Mouse (Mus musculus) c-Kit-positive CD71-negative TER-119-negative erythroid progenitor cells, embryonic 14.5 days (primary cell): ENCODE measurements around the gene Trp53rka.
A peak's percentile ranks its signal among the peaks of the same experiment; 100 is the strongest.

ENCODE experiments used
- DNase-seq: peaks from one replicate; pipeline ENCODE4 v3.0.0-alpha.2; 2013; ENCODE audit warnings: low read depth

Trp53rka gene

GRCm38 (mm10) chr2:165485826-165486225 is 7.3 kb downstream of the Trp53rka start:
- no peak for DNase-seq

GRCm38 (mm10) chr2:165484152-165484551 is 9.0 kb downstream of the Trp53rka start:
- DNase-seq, result no peak

DNA sequence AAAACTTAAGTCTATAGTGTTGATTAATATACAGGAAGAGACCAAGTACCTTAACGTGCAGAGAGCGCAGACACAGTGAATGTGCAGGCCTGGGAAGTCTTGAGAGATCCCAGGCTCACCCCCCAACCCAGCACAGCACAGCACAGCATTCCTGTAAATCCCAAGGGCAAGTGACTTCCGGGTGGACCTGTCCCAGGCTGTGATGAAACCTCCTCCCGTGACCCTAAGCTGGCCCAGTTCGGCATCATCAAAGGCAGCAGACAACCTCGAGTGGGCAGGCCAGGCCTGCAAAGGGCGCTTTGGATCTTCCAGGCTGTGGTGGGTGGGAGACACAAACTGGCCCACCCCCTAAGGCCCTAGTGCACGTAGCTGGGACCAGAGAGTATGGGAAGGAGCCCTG is 11.1 kb downstream of the Trp53rka start:
- no peak for DNase-seq

DNA sequence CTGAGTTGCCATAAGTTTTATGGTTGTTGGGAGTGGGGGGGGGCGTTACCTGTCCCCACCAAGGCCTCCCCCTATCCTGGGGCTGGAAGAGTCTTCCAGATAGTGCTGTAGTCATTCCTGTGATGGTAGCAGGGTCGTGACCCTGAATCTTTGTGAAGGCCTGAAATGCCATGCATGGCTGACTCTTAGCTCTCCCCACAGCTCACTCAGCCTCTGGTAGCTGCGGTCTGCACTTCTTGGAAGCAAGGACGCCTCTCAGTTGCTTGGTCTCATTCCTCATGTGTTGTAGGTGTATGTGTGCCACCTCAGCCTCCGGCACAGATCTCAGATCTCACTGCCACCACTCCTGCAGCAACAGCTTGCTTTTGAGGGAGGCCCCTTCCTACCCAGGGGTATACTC is 17.3 kb downstream of the Trp53rka start:
- no peak for DNase-seq

DNA sequence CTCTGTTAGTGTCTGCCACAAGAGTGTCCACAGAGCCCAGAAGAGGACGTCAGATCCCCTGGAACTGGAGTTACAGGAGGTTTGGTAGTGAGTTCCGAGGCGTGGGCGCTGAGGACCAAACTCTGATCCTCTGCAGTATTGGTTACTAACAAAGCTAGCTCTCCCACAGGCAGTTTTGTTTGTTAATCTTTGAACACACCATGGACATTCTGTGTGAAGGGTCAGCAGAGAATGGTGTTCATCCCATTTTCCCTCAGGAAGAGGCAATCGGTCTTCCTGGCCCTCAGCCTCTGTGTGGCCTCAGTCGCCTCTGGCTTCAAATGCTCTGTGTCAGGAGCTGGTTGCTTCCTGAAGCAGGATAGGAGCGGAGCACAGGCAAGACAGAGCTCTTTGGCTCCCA is 17.7 kb downstream of the Trp53rka start:
- no peak for DNase-seq

GRCm38 (mm10) chr2:165473003-165473402 is 20.1 kb downstream of the Trp53rka start, which contains the start of gene Slc13a3:
TSS of gene Slc13a3 (minus strand) at chr2:165473230.
- no peak for DNase-seq

DNA sequence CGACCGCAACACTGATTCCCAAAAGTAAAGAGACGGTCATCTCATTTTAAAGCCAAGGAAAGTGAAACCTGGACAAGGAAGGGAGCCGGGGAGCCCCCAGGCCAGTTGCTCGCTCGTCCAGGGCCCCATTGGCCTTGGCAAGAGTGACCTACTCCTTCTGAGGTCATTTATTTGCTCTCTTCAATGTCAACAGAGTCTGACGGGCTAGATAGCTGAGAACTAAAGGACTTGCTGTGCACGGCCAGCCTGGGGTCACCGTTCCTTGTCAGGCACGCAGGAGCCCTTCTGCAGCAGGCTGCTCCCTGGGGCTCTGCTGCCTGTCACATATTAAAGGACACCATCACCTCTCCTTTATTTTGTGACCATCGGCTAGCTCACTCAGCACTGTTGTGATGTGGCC is 21.2 kb downstream of the Trp53rka start:
- DNase-seq, result no peak

DNA sequence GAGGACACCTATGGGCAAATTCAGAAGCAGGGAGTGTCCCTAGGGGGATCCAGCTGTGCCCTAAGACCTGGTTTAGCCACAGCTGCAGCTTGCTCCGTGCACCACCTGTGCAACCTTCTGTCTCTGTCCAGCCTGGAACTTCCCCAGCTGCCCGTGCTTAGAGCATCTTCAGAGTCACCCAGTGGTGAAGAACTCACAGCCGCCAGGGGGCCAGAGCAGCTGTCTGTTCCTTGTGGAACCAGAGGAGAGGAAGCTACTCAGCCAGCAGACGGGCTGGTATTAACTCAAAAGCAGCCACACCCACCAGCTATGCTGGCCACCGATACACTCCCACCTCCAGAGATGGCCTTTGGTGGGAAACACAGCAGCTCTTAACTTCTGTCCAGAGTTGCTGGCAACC is 23.0 kb downstream of the Trp53rka start:
- DNase-seq, result peak; percentile 39

DNA sequence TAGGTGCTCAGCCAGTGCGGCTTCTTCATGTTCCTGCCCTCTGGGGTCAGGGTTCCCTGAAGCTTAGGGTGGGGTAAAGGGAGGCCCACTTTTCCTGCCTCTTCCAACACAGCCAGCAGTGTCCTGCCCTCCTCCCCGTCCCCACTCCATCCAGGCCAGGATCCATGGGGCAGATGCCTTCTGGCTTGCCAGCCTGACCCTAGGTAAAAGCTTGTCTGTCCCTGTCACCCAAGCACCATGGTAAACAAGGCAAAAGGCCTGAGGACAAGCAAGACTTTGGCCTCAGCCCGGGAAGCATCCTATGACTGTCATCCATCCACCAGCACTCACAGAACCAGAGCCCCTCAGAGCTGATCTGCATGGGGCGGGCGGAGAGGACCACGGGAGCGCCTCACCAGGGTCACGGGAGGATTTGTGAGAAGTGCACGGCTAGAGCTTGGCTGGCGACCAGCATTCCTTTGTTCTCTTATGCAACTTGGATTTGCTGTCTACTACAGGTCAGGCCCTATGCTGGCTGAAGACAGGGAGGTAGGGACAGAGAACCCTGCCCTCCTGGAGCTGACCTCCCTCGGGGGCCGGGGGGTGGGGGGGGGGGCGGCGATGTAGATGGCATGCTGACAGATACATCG is 25.2 kb downstream of the Trp53rka start:
- DNase-seq, result no peak

GRCm38 (mm10) chr2:165459663-165460062 is 33.5 kb downstream of the Trp53rka start:
- DNase-seq, result no peak

GRCm38 (mm10) chr2:165458189-165458588 is 34.9 kb downstream of the Trp53rka start:
- no peak for DNase-seq

DNA sequence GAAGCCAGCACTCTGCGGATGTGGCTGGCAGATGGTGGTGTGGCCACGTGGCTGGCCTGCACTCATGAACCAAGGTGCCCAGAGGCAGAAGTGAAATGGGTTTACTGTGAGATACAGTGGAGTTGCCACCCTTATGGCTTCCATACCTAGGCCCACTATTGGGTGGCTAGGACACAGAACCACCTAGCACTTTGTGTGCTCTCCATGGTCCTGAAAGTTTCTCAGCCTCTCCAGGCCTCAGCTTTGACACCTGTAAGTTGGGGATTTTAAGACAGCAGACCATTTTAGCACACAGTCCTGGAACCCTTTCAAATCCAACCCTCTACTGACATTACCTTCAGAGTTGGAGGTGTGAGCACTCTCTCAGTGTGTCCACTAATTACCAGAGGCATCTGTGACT is 36.4 kb downstream of the Trp53rka start:
- DNase-seq, result peak; percentile 39

DNA sequence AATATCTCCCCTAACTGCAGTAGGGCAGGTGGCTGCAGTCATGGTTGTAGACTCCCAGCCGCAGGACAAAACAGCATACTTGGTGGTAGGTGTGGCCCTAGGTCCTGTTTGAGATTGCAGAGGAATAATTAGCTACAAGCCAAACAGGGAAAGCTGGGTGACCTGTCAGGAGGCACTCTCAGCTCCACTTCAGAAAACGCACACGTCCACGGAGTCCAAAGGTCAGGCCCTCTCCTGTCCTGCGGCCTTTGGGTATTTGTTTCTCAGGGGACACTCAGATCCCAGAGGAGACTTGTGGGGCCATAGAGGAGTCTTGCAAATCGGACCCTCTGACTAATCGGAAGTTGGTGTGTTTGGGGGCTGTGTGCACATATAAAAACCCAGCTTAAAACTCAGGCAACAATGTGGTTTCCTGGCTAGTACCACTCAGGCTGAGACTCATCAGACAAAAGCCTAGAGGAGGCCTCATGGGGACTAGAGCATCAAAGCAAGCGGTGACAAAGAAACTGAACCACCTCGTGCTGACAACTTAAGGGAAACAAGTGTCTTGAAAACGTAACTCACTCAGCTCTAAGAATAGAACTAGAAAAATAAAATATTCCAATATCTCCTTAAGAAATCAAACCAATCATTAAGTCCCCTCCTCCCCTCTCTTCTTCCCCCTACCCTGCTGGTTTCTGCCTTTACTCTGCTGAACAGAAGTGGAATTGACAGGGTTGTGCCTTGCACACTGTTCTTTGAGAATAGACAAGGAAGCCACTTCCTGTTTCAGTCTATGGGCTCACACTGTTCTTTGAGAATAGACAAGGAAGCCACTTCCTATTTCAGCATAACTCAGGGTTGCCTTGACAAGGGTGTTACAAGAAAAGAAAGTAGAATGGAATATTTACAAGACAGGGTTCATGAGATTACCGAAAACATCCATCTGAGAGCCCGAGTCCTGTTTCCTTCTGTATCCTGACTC is 40.1 kb downstream of the Trp53rka start:
- DNase-seq, result peak; percentile 17

GRCm38 (mm10) chr2:165448475-165448874 is 44.6 kb downstream of the Trp53rka start:
- no peak for DNase-seq

DNA sequence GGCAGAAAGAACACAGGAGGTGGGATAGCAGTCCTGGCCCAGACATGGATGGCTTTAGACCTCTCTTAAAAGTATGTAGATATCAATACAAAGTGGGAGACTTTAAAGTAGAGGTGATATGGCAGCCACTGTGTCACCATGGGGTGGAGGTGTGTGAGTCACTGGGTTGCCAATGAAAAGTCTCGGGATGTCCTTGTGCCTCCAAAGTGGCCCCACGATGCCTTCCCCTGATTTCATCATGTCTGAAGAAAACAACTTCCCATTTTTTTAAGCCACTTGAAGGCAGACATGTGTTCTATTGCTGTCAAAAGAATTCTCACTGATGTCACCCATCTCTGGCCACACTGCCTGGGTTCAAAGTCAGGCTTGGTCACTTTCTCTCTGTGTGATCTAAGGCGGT is 48.3 kb downstream of the Trp53rka start:
- peak; percentile 13 for DNase-seq

GRCm38 (mm10) chr2:165442981-165443380 is 50.1 kb downstream of the Trp53rka start:
- DNase-seq, result no peak

DNA sequence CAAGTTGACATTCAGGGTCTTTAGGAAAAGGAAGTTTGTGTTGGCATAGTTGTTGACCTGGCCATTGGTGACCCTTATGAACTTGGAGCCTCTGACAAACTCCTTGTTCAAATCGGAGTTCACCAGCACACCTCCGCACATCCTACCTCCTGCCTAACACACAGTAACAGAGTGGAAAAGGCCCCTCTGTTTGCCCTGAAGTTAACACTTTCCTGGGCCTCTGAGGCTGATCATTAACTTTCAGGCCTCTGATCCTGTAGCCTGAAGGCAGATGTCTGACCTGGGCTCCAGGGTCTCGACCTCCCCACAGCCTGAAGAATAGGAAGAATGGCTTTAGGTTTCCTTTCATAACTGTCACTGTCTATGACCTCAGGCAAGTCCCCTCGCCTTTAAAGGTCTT is 51.5 kb downstream of the Trp53rka start:
- DNase-seq, result no peak
